Mouse (Mus musculus) ES-E14 (cell line): ENCODE measurements around the gene Nr4a1.

Source experiments
- CHD2 ChIP-seq: IDR thresholded peaks from 2 replicates; pipeline ENCODE4 v1.6.1; 2014; ENCODE audit warnings: mild to moderate bottlenecking, low read depth, low read length, inconsistent platforms
- HCFC1 ChIP-seq: IDR thresholded peaks from 2 replicates; pipeline ENCODE4 v1.6.1; 2012; ENCODE audit warnings: low read length, inconsistent platforms, borderline replicate concordance; ENCODE audit not compliant: insufficient read depth
- MAFK ChIP-seq: IDR thresholded peaks from 2 replicates; pipeline ENCODE4 v1.6.1; 2014; ENCODE audit warnings: mild to moderate bottlenecking, low read depth, low read length, inconsistent platforms; ENCODE audit not compliant: insufficient read depth
- ZC3H11A ChIP-seq: IDR thresholded peaks from 2 replicates; pipeline ENCODE4 v1.6.1; 2012; ENCODE audit warnings: low read depth, mild to moderate bottlenecking, inconsistent platforms, low read length, borderline replicate concordance
- ZNF384 ChIP-seq: IDR thresholded peaks from 2 replicates; pipeline ENCODE4 v1.6.1; 2012; ENCODE audit warnings: low read depth, low read length, inconsistent platforms

GRCm38 (mm10) chr15:101235728-101236327 is 18.2 kb upstream of the Nr4a1 start:
- TF ChIP-seq ZC3H11A (no peak), HCFC1 (no peak), ZNF384 (no peak), MAFK (no peak), CHD2 (no peak)
